Mouse (Mus musculus): ENCODE measurements around the gene Slc4a3. TPM values are rescaled to one million over a fixed set of nuclear protein-coding genes. Genes with fewer than 3 reads are reported as not detected.

The Slc4a3 gene
- polyA plus RNA-seq, 1 experiment from 2014 or later, result 37.7 TPM

Other genes with a start within 250 kb of the Slc4a3 start
- 116 and 117 TPM in 2 replicates for gene Dnpep, start 228.3 kb upstream of the Slc4a3 start, polyA plus RNA-seq (2015; fragmentation: Nextera tagmentation; extraction: Ambion mirVana)
- gene Des, start 185.9 kb upstream of the Slc4a3 start, polyA plus RNA-seq (2015; fragmentation: Nextera tagmentation; extraction: Ambion mirVana), result 52.1 and 56.1 TPM in 2 replicates
- 20.7 and 21.3 TPM in 2 replicates for gene Speg, start 171.0 kb upstream of the Slc4a3 start, polyA plus RNA-seq (2015; fragmentation: Nextera tagmentation; extraction: Ambion mirVana)
- gene Gmppa, start 110.3 kb upstream of the Slc4a3 start, polyA plus RNA-seq (2015; fragmentation: Nextera tagmentation; extraction: Ambion mirVana), result 70.1 and 71.8 TPM in 2 replicates
- gene Asic4, start 95.8 kb upstream of the Slc4a3 start, polyA plus RNA-seq (2015; fragmentation: Nextera tagmentation; extraction: Ambion mirVana), result 0.65 and 0.80 TPM in 2 replicates
- 37.5 and 37.7 TPM in 2 replicates for gene Chpf, start 67.0 kb upstream of the Slc4a3 start, polyA plus RNA-seq (2015; fragmentation: Nextera tagmentation; extraction: Ambion mirVana)
- gene Tmem198, start 66.7 kb upstream of the Slc4a3 start, polyA plus RNA-seq (2015; fragmentation: Nextera tagmentation; extraction: Ambion mirVana), result 0.83 and 0.97 TPM in 2 replicates
- 85.1 and 86.4 TPM in 2 replicates for gene Obsl1, start 39.8 kb upstream of the Slc4a3 start, polyA plus RNA-seq (2015; fragmentation: Nextera tagmentation; extraction: Ambion mirVana)
- 14.2 and 14.3 TPM in 2 replicates for gene Inha, start 39.2 kb upstream of the Slc4a3 start, polyA plus RNA-seq (2015; fragmentation: Nextera tagmentation; extraction: Ambion mirVana)
- 23.4 and 25.5 TPM in 2 replicates for gene Stk11ip, start 24.7 kb upstream of the Slc4a3 start, polyA plus RNA-seq (2015; fragmentation: Nextera tagmentation; extraction: Ambion mirVana)

Data from limb, embryonic 13.5 days (tissue).